Mouse (Mus musculus) liver, adult 2 months (tissue): Measurements from ENCODE around the gene Rab44.

Source experiments
- CTCF ChIP-seq: fragments of 200-500 bp; IDR thresholded peaks from 2 replicates; pipeline ENCODE4 v1.5.1; 2011; ENCODE audit warnings: low read depth, low read length, control low read depth
- POLR2A ChIP-seq: fragments of 200-500 bp; IDR thresholded peaks from 2 replicates; pipeline ENCODE4 v1.6.1; 2011; ENCODE audit warnings: low read length, control low read depth; ENCODE audit not compliant: insufficient read depth; ENCODE audit errors: extremely low read depth

- TF ChIP-seq POLR2A (no peak), CTCF (no peak)
Measured at GRCm38 (mm10) chr17:29081618-29082381, 32.1 kb upstream of the Rab44 start.
